Mouse (Mus musculus) CD4-positive, CD25-positive, alpha-beta regulatory T cell, adult 4 months (primary cell): Measurements from ENCODE around the gene Helq. TPM values are rescaled to one million over a fixed set of nuclear protein-coding genes. Genes with fewer than 3 reads are reported as not detected.

Experiments used
- ATAC-seq: one replicate; pipeline ENCODE4 v1.8.0; 2017
- polyA plus RNA-seq, 2 experiments: library from polyadenylated mRNA; unstranded; fragments of 100-300 nt; shearing (Covaris generic); gene quantifications; one replicate each; pipeline ENCODE4 v1.2.1; 2017

The Helq gene
- polyA plus RNA-seq, 2 experiments from 2014 or later: 12.2 to 18.9 TPM

DNA sequence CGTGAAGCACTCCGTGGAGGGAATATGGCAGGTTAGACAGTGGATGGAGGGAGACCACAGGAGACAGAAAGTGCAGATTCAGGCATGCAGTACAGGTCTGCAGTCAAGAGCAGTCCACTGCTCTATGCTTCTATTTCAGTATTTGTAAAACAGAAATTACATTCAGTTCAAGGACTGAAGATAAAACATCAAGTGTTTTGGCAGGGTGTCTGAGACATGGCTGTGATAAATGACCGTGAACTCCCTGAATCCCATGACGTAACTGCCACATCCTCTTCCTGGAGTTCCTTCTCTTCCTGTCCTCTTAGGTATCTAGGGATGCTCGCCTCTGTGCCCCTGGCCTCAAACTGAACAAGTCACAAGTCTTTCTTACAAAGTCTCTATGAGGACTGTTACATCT lies 21.5 kb downstream of the Helq start:
- ATAC-seq: no peak

DNA sequence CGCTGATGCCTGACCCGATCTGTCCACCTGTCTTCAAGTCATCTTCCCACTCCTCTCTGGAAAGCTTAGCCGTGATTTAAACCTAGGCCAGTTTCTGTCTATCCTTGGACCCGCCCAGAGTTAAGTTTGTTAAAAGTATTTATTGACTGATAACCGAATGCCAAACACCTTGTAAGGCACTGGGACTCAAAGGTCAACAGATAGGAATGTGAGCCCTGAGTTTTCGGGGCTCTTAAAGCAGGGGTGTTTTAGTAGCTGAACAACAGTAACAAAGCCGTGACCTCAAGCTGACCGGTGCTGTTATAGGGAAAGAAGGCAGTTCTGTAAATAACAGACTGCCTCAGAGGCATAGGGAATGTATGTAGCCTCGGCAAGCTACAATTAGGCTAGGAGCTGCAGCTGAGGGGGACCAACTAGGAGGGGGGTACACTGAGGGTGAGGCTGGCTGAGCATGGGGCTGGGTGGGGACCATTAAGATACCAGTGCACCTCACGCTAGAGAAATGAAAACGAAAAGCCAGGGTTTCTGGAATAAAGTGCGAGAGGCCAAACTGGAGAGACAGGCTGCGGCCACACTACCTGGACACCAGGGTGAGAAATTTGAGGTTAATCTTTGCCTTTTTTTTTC lies 22.5 kb downstream of the Helq start:
- ATAC-seq: no peak

DNA sequence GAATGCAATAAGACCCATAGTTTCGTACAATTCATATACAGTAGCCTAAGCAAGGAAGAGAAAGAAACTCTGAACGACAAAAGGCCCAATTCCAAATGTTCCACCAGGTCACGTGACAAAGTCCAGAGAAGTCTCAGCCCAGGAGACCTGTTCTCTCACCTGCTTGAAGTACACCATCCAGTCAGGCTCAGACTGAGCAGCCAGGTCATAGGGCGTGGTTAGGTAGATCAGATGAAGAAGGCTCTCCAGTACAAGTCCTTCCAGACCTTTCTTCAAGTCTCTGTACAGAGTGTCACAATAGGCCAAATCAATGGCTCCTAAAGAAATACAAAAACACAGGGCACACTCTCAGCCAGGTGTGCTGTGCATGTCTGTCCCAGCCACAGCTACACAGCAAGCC lies 26.8 kb downstream of the Helq start:
- ATAC-seq: no peak

DNA sequence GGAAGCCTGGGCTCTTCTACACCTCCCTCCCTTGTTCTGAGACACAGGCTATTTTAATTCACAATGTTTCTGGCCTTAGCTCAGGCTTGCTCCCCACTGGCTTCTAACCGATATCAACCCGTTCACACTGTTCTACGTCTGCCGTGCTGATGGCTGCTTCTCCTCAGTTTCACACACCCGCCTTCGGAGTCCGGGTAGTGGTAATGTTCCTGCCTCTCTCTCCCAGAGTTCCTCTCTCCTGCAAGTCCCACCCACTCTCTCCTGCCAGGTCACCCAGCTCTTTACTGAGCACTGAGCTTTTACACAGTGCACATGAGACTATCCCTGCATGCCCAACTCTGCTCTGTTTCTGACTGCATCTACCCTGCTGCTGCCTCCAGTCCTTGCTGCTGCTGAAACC lies 32.4 kb downstream of the Helq start:
- ATAC-seq: no peak

DNA sequence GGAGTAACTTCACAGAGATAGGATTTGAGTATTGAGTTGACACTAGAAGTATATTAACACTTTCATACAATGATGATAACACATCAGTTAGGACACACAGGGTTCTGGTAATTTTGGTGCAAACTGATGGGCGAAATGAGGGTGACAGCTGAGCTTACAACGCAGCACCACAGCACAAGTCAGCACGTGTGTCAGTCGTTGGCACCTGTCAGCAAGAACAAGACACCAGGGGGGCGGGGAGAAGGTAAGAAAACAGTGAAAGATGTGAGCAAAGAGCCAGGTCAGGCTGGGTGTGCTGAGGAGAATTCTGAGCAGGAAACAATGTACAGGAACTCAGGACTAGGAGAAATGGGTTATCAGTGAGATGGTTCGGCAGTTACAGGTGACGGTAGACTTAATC lies 36.7 kb downstream of the Helq start:
- no peak for ATAC-seq

DNA sequence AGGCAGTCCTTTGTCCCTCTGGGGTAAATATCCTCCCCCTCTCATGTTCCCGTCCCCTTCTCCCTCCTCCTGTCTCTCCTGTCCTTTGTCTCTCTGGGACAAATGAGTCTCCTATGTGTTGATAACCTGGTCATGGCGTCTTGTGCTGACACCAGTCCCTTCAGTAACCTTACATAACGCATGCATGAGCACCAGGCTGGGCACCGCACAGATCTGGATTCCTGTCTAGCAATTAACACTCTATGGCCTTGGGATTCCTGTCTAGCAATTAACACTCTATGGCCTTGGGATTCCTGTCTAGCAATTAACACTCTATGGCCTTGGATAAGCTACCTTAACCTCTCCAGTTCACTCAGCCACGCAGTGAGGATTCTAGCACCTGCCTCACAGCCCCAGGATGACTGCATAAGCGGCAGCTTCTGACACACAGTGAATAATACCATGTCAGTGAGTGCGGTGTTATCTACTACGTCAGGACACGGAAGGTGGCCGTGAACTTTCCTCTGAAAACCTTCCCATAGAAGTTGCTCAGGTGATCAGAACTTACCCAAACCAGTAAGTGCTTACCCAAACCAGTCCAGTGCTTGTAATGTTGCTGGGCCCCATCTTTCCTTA lies 38.2 kb downstream of the Helq start:
- no peak for ATAC-seq

DNA sequence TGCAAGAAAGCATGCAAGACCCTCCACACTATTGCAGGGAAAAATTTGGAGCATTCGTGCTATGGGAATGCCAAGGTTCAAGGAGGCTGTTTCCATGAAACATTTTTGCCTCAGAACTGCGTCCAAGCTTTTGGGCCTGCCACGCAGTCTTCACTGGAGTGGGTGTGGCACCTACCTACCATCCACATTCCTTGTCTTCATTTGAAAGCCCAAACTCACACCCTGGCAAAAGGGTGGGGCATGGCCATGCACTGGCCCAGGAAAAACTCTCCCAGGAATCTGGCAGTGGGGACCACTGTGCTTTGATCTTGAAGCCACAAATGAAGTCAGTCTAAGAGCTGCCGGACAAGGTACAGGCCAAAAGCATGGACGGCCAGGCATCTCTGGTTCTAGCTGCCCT lies 40.3 kb downstream of the Helq start:
- no peak for ATAC-seq

DNA sequence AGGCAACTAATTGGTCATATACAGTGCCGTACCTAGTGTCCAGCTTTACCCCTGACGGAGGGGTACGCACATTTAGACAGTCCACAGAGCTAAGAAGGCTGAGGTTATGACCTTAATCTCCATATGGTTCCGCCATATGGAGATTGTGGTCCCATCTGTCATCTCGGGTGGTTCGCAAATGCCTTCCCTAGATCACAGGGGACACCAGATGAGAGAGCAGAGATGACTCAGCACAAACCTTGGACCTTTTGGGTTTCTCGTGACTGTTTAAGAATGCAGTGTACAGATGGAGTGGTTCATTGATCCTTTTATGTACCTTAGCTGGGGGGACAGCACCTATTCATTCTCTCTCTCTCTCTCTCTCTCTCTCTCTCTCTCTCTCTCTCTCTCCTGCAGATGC lies 45.0 kb downstream of the Helq start:
- ATAC-seq: no peak

DNA sequence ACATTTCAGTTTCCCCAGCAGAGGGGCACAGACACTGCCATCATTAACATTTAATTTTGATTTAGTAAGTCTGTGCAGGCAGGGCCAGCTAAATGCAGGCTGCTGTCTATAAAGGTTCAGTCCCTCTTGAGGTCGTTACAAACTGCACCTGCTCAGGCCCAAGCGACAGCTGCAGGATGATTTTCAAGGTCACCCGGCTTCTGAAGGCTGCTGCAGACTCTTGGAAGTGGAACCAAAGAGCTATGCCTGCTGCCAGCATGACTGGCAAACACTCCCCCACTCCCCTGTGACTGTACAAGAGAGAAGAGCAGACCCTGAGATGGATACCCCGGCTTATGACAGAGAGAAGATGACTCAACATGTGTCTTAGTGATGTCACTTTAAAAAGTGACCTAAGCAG lies 46.7 kb downstream of the Helq start:
- no peak for ATAC-seq

DNA sequence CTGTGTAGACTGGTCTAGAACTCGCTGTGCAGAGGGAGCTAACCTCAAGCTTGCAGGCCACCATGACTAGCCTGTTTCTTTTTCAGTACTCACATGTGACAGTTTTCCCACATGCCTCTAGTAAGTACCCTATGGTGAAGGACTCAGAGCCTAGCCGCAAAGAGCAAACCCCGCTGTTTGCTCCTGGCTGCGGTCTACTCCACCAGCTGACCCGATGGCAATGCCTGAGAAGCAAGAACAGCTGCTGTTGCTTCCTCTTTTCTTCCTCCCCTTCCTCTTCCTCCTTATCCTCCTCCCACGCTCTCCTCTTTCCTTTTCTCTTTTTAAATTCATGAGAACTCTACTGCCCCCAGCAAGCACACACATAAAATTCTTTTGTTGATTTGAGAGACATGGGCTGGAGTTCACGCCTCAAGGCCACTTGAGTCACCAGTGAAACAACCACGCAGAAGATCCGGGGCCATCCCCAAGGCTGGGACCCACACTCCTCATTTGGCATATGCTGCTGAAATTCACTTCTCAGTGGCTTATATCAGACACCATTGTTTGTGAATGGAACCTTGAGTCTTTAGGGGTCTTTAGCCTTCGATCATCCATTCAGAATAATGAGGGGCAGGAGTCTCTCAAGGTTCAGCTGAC lies 47.7 kb downstream of the Helq start:
- no peak for ATAC-seq

DNA sequence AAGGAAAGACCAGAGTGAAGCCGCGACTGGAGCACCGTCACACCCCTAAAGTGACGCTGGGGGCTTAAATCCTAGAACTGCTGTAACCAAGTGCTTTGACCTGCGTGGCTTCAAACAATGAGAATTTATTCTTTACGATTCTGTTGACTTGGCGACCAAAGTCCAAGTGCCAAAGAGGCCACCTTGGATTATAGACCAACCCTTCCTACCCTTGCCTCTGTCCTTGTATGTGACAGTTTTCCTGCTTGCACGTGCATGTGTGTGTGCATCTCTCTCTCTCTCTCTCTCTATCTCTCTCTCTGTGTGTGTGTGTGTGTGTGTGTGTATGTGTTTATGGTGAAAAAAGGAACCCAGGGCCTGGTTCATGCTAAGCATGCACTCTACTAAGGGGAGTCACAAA lies 59.6 kb downstream of the Helq start:
- ATAC-seq: no peak

DNA sequence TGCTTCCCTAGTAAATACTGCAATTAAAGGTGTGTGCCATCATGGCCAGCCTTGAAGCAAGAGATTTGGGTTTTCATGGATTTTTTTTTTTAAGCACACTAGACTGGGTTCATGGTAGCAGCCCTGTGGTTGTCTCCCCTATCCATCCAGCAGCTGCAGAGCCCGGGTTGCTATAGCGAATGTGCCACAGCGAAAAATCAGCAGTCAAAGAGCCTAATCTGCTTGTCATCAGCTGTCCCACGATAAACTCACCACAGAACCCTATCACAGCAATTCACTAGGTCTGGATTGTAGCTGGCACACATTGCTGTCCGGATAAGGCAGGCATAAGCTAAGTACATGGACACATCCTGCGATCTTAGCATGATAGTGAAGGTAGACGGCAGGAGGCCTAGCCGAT lies 61.5 kb downstream of the Helq start:
- ATAC-seq: no peak

DNA sequence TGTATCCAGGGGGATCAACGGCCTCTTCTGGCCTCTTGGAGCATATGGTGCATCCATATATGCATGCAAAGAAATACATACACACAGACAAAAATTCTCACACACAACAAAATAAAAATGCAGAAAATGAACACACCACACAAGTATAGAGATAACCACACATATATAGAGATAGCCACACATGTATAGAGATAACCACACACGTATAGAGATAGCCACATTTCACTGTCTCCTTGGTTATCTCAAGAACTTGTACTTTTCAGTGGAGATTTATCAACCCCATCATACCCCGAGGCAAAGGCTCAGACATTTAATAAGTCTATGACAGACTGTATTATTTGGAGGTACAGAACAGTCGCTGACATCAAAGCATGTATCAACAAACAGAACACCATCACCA lies 63.9 kb downstream of the Helq start:
- ATAC-seq: no peak

DNA sequence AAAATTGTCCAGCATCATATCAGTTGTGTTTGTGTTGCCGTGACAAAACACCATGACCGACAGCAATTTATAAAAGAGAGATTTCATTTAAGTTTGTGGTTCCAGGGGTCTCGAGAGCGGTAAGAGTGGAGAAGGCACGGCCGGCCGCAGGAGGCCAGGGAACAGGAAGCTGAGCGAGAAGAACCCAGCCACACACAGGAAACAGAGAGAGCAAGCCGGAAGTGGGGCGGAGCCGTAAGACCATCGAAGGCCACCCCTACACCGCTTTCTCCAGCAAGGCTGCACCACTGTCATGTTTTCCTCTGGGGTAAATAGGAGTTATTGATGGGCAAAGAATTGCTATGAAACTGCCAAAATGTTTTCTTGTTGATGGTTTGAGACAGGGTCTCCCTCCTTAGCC lies 69.6 kb downstream of the Helq start:
- ATAC-seq: peak; percentile 100

DNA sequence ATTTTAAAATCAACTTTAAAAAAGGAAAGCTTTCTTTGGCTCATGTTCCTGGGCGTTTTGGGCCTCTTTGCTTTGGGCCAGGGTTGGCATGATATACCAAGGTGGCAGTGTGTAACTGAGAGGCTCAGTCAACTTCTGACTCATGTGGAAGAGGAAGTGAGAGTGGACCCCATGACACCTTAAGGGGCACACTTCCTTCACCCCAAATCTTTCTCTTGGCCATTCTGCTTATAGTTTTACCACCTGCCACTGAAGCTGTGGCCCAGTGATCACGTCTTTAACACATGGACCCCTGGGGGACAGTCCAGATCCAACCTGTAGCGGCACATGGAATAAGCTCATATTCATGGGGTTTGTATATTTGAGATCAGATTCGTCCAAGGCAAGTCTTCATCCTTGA lies 72.4 kb downstream of the Helq start:
- ATAC-seq: no peak

DNA sequence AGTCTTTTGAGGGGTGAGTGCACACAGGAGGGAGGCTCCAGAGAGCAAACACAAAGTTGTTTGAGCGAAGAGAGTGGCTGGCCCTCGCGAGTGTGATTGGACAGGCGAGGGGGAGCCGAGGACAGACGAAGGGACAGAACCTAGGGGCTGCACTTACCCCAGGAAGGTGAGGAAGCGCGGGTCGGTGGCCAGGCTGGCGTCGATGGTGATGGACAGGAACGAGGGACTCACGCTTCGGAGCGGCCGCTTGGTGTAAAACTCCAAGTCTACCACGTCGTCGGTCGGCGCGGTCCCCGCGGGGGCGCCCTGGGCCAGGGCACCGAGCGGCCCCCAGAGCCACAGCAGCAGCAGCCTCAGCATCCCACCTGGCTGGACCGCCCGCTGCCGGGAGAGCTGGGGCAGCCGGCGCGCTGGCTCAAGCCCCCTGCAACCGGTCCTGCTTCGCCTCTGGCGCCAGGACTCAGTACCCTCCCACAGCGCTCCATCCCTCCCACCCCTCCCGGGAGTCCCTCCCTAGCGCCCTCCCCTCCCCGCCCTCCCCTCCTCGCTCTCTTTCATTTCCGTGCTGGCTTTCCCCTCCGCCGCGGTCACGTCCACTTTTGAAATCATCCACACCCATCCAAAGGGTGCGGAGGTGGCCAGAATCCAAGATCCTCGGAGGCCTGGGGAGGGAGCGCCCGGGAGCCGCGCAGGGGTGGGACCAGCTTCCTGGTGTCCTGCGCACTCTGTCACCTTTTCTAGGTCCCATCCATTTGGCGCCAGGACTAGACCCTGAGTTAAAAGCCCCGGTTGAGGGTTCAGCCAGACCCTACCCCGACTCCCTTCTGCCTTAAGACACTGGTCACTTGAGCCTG lies 78.9 kb downstream of the Helq start, which contains the start of gene Hpse:
Gene Hpse (minus strand): TSS at position 482 of the 854 bp plus-strand sequence.
- peak; percentile 59 for ATAC-seq

DNA sequence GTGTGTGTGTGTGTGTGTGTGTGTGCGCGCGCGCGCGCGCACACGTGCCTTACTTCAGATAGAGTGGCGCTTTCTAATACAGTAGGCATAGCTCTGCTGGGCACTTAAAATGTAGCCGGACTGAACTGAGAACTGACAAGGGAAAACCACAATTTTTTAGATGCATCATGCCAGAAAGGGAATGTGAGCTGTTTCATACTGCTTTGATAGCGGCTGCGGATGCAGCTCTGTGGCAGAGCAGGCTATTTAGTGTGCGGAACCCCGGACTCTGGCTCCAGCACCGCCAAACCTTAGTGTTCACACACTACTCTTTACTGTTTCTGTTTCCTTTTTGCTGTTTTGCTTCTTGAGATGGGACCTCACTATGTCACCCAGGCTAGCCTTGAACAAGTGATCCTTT lies 81.6 kb downstream of the Helq start:
- ATAC-seq: no peak

Other genes starting within 250 kb of the Helq start
- 10 to 100 TPM in 1 of 2 experiments, 1 to 10 TPM in 1; 2.9 to 12.0 TPM for gene Plac8, start 226.4 kb downstream of the Helq start, polyA plus RNA-seq
- gene Coq2, start 123.5 kb downstream of the Helq start, polyA plus RNA-seq: 10 to 100 TPM; 12.0 to 12.9 TPM
- gene Hpse, start 78.9 kb downstream of the Helq start, polyA plus RNA-seq: under 1 TPM; 0.73 to 0.97 TPM
- gene Mrps18c, start within 50 bp of the Helq start, polyA plus RNA-seq: 100 to 1,000 TPM; 122 to 153 TPM
- 10 to 100 TPM; 32.8 to 33.7 TPM for gene Abraxas1, start 22.4 kb upstream of the Helq start, polyA plus RNA-seq
- gene Gpat3, start 47.1 kb upstream of the Helq start, polyA plus RNA-seq: 1 to 10 TPM in 1 of 2 experiments, under 1 TPM in 1; 0.48 to 1.1 TPM